22 mouse cellular contexts compared by ENCODE assay signal in genomic region chr4:150106637-150107036, GRCm38 (mm10). TPM values are rescaled to one million over a fixed set of nuclear protein-coding genes. Genes with fewer than 3 reads are reported as not detected.
A peak's percentile ranks its signal among the peaks of the same experiment; 100 is the strongest.
DNase-seq lines count a peak whose midpoint lies in the region; ATAC-seq lines count a peak whose summit lies in the region.
"Had no signal": no experiment of that assay in that cellular context is flagged by ENCODE, and none has a peak within 500 bp of the region (broad histone marks: within the 10 kb centered on the region; RNA-seq: fewer than 3 reads in every experiment).

No protein-coding gene starts in this region.

- peaks cover 90% of the 10 kb centered on the region for H3K4me1 ChIP-seq in megakaryocyte, embryonic 14.5 days
- H3K4me1 ChIP-seq: forebrain, embryonic 13.5 days; intestine, embryonic 15.5 days had no signal

- H3K9me3 ChIP-seq in megakaryocyte, embryonic 14.5 days, result peaks cover 7% of the 10 kb centered on the region; the same call in 1 of the 2 replicates
- H3K9me3 ChIP-seq: embryonic facial prominence, embryonic 10.5 days; forebrain, embryonic 13.5 days; heart, embryonic 12.5 days; hindbrain, embryonic 10.5 days; intestine, embryonic 15.5 days had no signal

- DNase-seq in cerebellum, adult 18-20 months, result peak; percentile 46 to 50
- DNase-seq in cerebellum, postnatal 14 days, result no peak
- DNase-seq in cerebellum, adult 9-11 months, result peak; percentile 54
- no peak for DNase-seq in layer of hippocampus, postnatal 36 days
- DNase-seq: adrenal gland, adult 2 months; adrenal gland, postnatal 25 days; forebrain, postnatal 0 days; gastrocnemius, postnatal 14 days; heart, adult 2 months had no signal

- H3K4me3 ChIP-seq in megakaryocyte, embryonic 14.5 days (replicated peaks), result peak overlapping the region; percentile 90
- H3K4me3 ChIP-seq: embryonic facial prominence, embryonic 10.5 days; forebrain, embryonic 13.5 days; heart, adult 2 months; heart, embryonic 12.5 days; hindbrain, embryonic 10.5 days; intestine, embryonic 15.5 days had no signal

- H3K36me3 ChIP-seq in megakaryocyte, embryonic 14.5 days (replicated peaks; ENCODE audit: low read length), result peaks cover 29% of the 10 kb centered on the region
- H3K36me3 ChIP-seq: embryonic facial prominence, embryonic 10.5 days; hindbrain, embryonic 10.5 days; intestine, embryonic 15.5 days had no signal

- H3K27me3 ChIP-seq in megakaryocyte, embryonic 14.5 days (replicated peaks), result peaks cover under 1% of the 10 kb centered on the region
- H3K27me3 ChIP-seq: forebrain, embryonic 13.5 days; intestine, embryonic 15.5 days had no signal

- no peak for ATAC-seq in megakaryocyte, adult 5-6 weeks (ENCODE audit: poor library complexity, severe bottlenecking)
- ATAC-seq: forebrain, embryonic 13.5 days; forebrain, postnatal 0 days; intestine, embryonic 15.5 days had no signal

RNA-seq across cellular contexts. Expression of gene Slc2a5, which starts 12.4 kb away (rescaled TPM):
- polyA plus RNA-seq in megakaryocyte, embryonic 14.5 days (2012; ENCODE audit: insufficient read depth, low replicate concordance), result 0.15 TPM in 1 of 2 replicates, not detected in the other
- not detected in 2 replicates for total RNA-seq in megakaryocyte, adult 5-6 weeks (2015)
- 0.11 TPM in 1 of 2 replicates, not detected in the other for total RNA-seq in megakaryocyte, adult 5-6 weeks (2017)
- total RNA-seq in layer of hippocampus, postnatal 36 days (2021), result 1 to 10 TPM; 3.8 to 5.7 TPM
- total RNA-seq: gastrocnemius, adult 18-20 months had no signal

RNA-seq across cellular contexts. Expression of gene Gpr157, which starts 19.5 kb away (rescaled TPM):
- 1.1 and 1.9 TPM in 2 replicates for polyA plus RNA-seq in megakaryocyte, embryonic 14.5 days (2012; ENCODE audit: insufficient read depth, low replicate concordance)
- total RNA-seq in megakaryocyte, adult 5-6 weeks (2015), result 1.0 and 1.9 TPM in 2 replicates
- 1.6 and 2.6 TPM in 2 replicates for total RNA-seq in megakaryocyte, adult 5-6 weeks (2017)
- 1 to 10 TPM; 1.2 to 1.3 TPM for total RNA-seq in layer of hippocampus, postnatal 36 days (2021)

RNA-seq across cellular contexts. Expression of gene Slc2a7, which starts 42.1 kb away (rescaled TPM):
- not detected in 2 replicates for polyA plus RNA-seq in megakaryocyte, embryonic 14.5 days (2012; ENCODE audit: insufficient read depth, low replicate concordance)
- not detected in 2 replicates for total RNA-seq in megakaryocyte, adult 5-6 weeks (2015)
- total RNA-seq in megakaryocyte, adult 5-6 weeks (2017), result not detected in 2 replicates
- total RNA-seq in layer of hippocampus, postnatal 36 days (2021), result not detected
- total RNA-seq: adrenal gland, adult 2 months; adrenal gland, postnatal 25 days; forebrain, postnatal 0 days; gastrocnemius, adult 18-20 months; gastrocnemius, postnatal 14 days; heart, adult 2 months; heart, postnatal 25 days had no signal
- polyA plus RNA-seq: adrenal gland, adult 2 months; embryonic facial prominence, embryonic 10.5 days; embryonic facial prominence, embryonic 14.5 days; forebrain, embryonic 13.5 days; forebrain, postnatal 0 days; gonadal fat pad, adult 2 months; heart, adult 2 months; heart, embryonic 12.5 days; heart, embryonic 16.5 days; hindbrain, embryonic 10.5 days; hindbrain, embryonic 14.5 days had no signal

Comparison
In these comparisons a context has a peak if more than half of its experiments do, and no peak if none do; other contexts are left out.
1. DNase-seq: peak in cerebellum, adult 18-20 months (2 of 2) and cerebellum, adult 9-11 months (single experiment); none in cerebellum, postnatal 14 days (0 of 2) and layer of hippocampus, postnatal 36 days (0 of 2).
2. RNA of gene Slc2a5, which starts 12.4 kb away (total RNA-seq): 3.8 to 5.7 TPM in layer of hippocampus, postnatal 36 days; 0.11 TPM in megakaryocyte, adult 5-6 weeks; every median in the first group is over 4 times any median in the second.